Mouse (Mus musculus) ovary, postnatal 10 days (tissue): ENCODE measurements at regions not wholly inside any gene's neighbourhood (a gene's known extent, or its start where the extent isn't known, plus 50 kb on each side); places are given as distances from the start of the nearest gene placed in this dataset.

ENCODE experiments used
- DNase-seq: peaks from one replicate; pipeline ENCODE4 v3.0.0; 2022; ENCODE audit warnings: low spot score

DNA sequence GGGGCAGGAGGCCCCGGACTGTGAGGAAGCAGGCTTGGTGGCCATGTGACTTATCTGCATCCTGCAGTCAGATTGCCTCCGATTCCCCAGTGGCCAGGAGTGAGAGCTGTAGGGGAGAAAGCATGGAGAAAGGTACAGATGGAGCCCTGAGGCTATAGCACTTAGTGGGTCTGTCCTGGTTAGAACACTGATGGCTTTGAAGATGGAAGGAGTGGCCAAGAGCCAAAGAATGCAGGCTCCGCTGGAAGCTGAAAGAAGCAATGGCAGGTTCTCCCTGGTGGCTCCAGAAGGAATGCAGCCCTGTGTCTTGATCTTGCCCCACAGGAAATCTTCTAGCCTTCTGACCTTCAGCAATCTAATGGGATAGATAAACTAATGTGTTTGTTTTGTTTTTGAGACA, 926.3 kb downstream of the 4930447A16Rik start:
- DNase-seq: no peak

DNA sequence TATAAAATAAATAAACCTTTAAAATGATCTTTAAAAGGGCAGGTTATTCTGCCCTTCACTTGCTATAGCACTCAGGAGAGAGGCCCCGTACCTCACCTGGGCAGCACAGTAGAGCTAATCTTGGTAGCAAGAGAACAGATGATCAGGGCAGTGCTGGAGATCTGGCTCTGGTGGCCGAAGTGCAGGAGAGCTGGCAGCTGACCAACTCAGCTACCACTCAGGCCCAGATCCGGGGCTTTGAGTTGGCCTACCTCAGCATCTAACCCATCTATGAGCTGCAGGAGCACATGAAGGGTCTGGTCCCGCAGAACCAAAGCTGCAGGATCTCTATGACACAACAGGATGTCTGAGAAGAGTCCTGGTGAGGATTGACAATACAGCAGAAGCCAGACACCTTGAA, 928.0 kb downstream of the 4930447A16Rik start:
- no peak for DNase-seq

DNA sequence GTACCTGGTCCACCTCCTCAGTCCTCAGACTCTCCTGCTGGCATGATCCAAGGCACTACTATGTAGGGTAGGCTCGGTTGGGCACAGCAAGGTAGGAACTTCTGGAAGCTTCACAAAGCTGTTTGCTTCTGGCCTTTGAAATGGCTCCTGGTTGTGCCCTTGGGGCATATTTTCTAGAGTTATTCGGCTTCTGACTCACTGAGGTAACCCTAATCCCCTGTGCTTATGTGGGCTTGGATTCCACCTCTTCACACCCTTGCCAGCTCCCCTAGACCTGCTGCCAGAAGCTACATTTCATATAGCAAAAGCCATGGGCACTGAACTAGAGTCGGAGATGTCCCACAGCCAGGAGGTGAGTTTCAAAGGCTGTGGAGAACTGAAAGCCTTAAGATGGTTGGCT, 933.7 kb downstream of the 4930447A16Rik start:
- no peak for DNase-seq

DNA sequence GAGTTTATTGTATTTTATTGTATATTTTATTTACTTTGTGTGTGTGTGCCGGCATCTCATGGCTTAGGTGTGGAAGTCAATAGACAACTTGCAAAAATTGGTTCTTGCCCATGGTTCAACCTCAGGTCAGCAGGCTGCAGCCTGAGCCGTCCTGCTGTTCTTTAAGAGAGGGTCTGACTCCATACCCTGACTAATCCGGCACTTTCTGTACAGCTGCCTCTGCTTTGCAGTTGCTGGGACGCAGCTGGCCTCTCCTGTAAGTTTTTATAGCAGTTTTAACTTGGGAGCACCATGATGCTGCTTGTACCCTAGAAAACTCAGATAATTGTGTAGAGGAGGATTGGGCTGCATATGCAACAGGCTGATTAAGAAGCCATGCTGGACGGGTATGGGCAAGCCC, 938.2 kb downstream of the 4930447A16Rik start:
- no peak for DNase-seq

GRCm38 (mm10) chr15:38364014-38364413, 938.7 kb downstream of the 4930447A16Rik start:
- no peak for DNase-seq

GRCm38 (mm10) chr15:38367643-38368042, 942.3 kb downstream of the 4930447A16Rik start:
- DNase-seq: no peak

- DNase-seq: no peak
Measured at GRCm38 (mm10) chr15:38368291-38368690, 942.9 kb downstream of the 4930447A16Rik start.

DNA sequence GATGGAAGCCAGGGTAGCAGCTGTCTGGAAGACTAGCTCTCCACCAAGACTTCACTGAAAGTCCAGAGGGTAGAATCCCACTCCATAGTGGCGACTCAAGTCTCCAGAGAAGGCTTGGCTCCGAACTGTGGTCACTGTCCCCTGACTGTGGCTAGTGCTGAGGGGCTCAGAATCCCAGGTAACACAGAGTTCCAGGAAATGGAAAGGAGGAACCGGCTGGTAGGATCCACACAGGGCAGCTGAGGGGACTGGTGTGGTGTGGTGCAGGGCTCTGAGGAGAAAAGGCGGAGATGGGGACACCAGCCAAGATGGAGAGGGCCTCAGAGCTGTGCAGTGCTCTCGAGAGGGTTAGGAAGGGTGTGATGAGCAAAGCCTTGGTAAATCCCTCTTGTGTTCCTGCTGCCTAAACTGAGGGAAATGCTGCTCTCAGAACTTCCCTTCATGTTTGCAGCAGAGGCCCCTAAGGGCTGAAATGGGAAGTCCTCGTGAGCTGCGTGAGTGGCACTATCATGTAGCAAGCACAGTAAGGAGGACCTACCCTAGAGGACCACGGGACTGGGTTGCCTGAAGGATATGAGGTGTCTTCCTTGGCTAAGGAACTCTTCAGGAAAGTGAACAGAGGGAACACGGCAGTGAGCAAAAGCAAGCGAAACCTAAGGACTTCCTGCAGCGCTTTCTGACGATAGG, 946.2 kb downstream of the 4930447A16Rik start:
- no peak for DNase-seq

DNA sequence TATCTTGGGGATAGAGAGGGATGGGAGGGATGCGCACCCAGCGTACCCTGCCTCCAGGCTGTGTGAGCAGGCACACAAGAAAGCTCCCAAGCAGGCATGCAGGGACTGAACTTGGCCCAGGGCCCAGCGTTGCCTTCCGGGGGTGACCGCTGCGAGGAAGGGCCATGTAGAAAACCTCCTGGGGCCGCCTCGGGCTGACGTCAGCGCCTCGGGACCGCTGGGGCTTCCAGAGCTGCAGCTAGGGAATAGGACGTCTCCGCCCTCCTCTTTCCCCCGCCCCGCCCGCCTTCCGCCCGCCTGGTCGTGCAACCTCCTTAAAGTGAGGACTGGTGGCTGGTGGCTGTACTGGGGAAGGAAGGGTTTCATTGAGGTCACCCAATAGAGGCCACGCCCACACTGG, 948.4 kb downstream of the 4930447A16Rik start:
- peak; percentile 27 for DNase-seq

DNA sequence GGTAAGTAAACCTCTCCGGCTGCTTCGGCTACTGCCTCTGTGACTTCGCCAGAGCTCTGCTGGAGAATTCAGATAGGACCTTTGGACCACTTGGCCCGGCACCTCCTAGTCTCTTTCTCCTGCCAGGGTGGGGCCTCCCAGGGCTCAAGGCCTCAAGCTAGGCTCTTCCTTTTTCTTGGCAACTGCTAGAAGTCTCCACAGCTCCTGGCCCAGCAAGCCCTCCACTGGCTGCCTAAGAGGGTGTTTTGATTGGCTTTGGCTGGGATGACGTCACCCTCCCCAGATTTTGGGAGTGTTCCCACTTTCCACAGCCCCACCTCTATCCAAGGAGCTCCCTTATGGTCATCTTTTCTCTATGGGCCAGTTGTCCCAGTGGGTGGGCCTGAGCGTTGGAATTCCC, 949.4 kb downstream of the 4930447A16Rik start:
- DNase-seq: peak; percentile 49

DNA sequence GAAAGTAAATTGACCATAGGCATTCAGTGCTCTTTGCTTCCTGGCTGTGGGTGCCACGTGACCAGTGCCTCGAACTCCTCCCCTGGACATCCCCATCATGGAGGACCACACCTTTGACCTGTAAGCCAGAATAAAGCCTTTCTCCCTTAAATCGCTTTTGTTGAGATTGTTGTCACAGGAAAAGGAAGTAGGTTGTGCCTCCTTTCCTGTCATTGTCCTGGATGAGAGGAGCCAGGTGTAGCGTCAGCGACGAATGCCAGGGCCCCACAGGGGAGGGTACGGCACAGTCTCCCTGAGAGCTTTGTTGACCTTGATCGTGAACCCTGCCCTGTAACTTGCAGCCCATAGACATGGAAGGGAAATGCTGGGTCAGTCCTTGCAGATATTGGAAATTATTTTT, 952.8 kb downstream of the 4930447A16Rik start:
- no peak for DNase-seq

- DNase-seq: no peak
Measured at GRCm38 (mm10) chr15:38387617-38388016, 962.3 kb downstream of the 4930447A16Rik start.

DNA sequence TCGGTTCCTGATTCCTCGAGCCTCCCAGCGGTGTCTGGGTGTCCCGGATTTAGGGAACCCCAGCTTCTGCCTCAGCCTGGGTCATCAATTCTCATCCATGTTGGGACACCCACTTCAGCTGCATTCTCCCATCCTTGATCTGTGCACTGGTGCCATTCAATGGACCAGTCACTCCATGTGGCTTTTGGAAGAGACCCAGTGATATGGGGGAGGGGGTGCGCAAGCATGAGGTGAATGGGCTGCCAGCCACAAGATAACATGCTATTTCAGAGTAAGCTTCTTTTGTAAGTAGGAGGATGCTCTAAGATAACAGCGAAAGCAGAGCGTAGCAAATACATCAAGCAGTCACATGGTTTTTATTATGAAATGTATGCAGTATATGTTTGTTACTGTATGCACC, 963.1 kb downstream of the 4930447A16Rik start:
- no peak for DNase-seq

DNA sequence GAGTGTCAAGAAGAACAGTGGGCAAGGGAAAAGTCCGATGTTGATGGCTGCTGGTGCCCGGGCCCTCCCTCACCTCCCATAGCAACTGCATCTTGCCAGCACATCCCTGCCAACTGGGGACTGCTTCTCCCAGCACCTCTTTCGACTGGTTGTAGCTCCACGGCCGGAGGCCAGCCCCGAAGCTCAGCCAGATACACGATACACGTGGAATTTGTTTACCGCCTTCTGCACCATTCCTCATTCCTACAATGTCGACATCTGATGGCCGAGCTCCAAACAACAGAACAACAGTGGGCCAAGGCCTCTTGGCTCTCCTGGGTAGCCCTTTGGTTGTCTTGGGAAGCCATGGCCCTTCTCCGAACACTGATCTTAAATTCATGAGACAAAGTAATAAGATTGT, 965.1 kb downstream of the 4930447A16Rik start:
- DNase-seq: no peak

GRCm38 (mm10) chr15:38391420-38391819, 966.1 kb downstream of the 4930447A16Rik start:
- no peak for DNase-seq

GRCm38 (mm10) chr15:38391860-38392259, 966.5 kb downstream of the 4930447A16Rik start:
- DNase-seq: no peak

DNA sequence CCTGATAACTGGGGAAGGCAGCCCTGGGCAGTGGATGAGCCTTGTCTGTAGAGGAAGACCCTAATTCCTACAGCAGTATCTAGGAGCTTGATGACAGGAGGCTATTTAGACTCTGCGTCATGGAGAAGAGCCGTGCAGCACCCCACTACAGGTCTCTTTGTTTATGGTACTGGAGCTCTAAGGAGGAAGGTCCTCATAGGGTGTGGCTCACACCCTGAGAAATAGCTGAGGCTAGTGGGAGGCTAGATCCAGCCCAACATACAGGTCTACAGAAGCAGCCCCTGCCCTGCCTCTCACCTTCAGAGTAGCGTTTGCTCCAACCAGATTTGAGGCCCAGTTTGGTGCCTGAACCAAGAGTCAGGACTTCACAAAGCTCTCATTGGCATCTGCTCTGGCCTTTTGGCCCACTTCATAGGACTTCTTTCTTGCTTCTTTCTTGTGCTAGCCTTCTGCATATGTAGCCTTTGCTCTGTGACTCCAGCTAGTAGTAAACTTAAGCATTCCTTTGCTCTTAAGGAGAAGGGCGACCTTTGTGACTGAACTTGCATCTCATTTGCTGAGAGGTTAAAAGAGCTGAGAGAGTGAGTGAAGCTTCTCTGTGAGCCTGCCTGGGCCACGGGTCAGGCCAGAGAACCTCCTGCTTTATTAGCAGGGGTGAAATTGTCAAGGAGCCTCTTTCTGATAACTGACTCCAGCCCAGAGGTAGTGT, 967.2 kb downstream of the 4930447A16Rik start:
- DNase-seq: no peak

- DNase-seq: no peak
Measured at GRCm38 (mm10) chr15:38398852-38399251, 973.5 kb downstream of the 4930447A16Rik start.

DNA sequence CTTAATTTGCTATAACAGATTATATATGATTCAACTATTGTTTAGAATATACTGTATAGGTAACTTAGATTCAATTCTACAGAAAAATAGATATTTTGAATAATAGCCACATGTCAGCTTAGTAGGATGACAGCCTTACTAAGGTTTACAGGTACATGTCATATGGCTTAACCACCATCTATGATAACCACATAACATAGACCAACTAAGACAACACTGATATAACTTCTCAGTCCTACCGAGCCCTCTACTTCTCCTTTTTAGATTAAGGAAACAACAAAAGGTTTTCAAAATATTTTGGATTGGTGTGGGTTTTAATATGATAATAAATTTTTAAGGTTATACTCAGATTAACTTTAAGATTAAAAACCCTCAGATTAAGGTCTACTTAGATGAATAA, 977.4 kb downstream of the 4930447A16Rik start:
- DNase-seq: no peak

- DNase-seq: no peak
Measured at GRCm38 (mm10) chr15:38403760-38404375, 978.5 kb downstream of the 4930447A16Rik start.

DNA sequence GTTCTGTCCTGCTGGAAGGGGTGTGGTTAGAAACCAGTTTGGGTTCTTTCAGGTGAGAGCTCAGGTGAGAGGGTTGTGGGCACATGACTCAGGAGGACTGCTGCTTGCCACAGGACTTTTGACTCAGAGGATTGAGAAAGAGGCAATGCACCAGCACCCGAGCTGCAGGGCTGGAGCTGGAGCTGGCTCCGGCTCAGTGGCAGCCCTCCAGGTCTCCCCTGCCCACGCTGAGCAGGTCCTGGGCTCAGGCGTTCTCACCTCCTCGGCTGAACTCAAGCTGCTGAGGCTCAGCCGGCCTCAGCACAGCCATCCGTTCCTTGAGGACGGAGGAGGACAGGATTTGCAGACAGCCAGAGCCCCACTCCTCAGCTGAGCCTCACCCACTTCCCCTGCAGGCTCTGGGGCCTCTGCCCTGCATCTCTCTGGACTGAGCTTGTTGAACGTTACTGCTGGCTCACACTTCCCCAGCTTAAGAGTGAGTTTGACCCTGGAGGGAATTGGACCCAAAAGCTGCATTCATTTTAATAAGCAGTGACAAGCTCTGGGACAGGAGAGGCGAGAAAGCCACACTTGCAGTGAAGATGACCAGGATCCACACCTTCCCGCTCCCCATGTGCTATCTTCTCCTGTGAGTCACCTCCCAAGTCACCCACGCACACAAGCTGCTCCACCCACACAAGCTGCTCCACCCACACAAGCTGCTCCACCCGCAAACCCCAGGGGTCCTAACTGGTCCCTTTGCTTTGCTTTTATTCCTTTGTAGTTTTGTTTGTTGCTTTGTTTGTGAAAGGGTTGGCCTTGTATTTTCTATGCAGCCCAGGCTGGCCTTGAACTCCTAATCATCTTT, 981.0 kb downstream of the 4930447A16Rik start:
- DNase-seq: no peak

DNA sequence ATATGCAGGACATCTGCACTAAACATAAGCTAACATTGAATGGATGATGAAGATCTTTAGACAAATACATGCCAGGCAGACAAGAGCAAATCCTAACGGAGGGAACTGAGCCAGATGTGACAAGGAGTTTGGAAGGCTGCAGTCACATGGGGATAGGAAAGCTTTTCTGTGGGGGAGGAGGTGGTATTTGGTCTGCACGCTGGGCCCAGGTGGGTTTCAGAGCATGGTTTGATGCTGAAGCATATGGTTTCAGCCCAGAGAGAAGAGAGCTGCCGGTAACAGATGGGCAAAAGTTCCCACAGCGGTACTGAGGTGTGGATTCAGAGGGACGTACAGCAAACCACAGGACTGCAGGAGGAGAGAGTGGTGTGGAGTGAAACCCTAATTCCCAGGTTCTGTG, 982.1 kb downstream of the 4930447A16Rik start:
- DNase-seq: no peak
